Mouse (Mus musculus): Measurements from ENCODE around the gene Cytip.

Cytip gene

GRCm38 (mm10) chr2:58161813-58162212, 33.5 kb downstream of the Cytip start:
- no peak for DNase-seq (ENCODE audit: low spot score in 2 of 2)

- DNase-seq (ENCODE audit: low spot score in 2 of 2) = peak; percentile 12 to 39
These were observed 34.6 kb downstream of the Cytip start for GRCm38 (mm10) chr2:58160541-58161307.

GRCm38 (mm10) chr2:58159880-58160279, 35.5 kb downstream of the Cytip start:
- DNase-seq (ENCODE audit: low spot score in 2 of 2) = peak; percentile 65 to 66

- DNase-seq (ENCODE audit: low spot score in 2 of 2) = peak in 1 of 2 experiments; percentile 16
These were observed 36.2 kb downstream of the Cytip start for GRCm38 (mm10) chr2:58159121-58159520.

GRCm38 (mm10) chr2:58158539-58158938, 36.8 kb downstream of the Cytip start:
- DNase-seq (ENCODE audit: low spot score in 2 of 2) = no peak

GRCm38 (mm10) chr2:58158107-58158506, 37.2 kb downstream of the Cytip start:
- DNase-seq (ENCODE audit: low spot score in 2 of 2) = no peak

GRCm38 (mm10) chr2:58157466-58157865, 37.9 kb downstream of the Cytip start:
- DNase-seq (ENCODE audit: low spot score in 2 of 2) = no peak

GRCm38 (mm10) chr2:58156495-58157392, 38.6 kb downstream of the Cytip start:
- DNase-seq (ENCODE audit: low spot score in 2 of 2) = peak; percentile 22 to 62

- DNase-seq (ENCODE audit: low spot score in 2 of 2) = no peak
These were observed 39.3 kb downstream of the Cytip start for GRCm38 (mm10) chr2:58156108-58156415.

GRCm38 (mm10) chr2:58155271-58156107, 39.8 kb downstream of the Cytip start:
- peak; percentile 21 to 51 for DNase-seq (ENCODE audit: low spot score in 2 of 2)

- no peak for DNase-seq (ENCODE audit: low spot score in 2 of 2)
These were observed 40.8 kb downstream of the Cytip start for GRCm38 (mm10) chr2:58154555-58154954.

GRCm38 (mm10) chr2:58153742-58154141, 41.6 kb downstream of the Cytip start:
- no peak for DNase-seq (ENCODE audit: low spot score in 2 of 2)

- no peak for DNase-seq (ENCODE audit: low spot score in 2 of 2)
These were observed 45.3 kb downstream of the Cytip start for GRCm38 (mm10) chr2:58149983-58150405.

GRCm38 (mm10) chr2:58146572-58146971, 48.8 kb downstream of the Cytip start:
- no peak for DNase-seq (ENCODE audit: low spot score in 2 of 2)

GRCm38 (mm10) chr2:58140531-58140930, 54.8 kb downstream of the Cytip start:
- no peak for DNase-seq (ENCODE audit: low spot score in 2 of 2)

- no peak for DNase-seq (ENCODE audit: low spot score in 2 of 2)
These were observed 56.7 kb downstream of the Cytip start for GRCm38 (mm10) chr2:58138611-58139010.

- peak in 1 of 2 experiments; percentile 51 for DNase-seq (ENCODE audit: low spot score in 2 of 2)
These were observed 57.7 kb downstream of the Cytip start for GRCm38 (mm10) chr2:58137676-58138075.

GRCm38 (mm10) chr2:58136526-58136925, 58.8 kb downstream of the Cytip start:
- no peak for DNase-seq (ENCODE audit: low spot score in 2 of 2)

- DNase-seq (ENCODE audit: low spot score in 2 of 2) = no peak
These were observed 60.3 kb downstream of the Cytip start for GRCm38 (mm10) chr2:58135061-58135463.

GRCm38 (mm10) chr2:58132597-58132996, 62.7 kb downstream of the Cytip start:
- DNase-seq (ENCODE audit: low spot score in 2 of 2) = no peak

GRCm38 (mm10) chr2:58129903-58130302, 65.4 kb downstream of the Cytip start:
- no peak for DNase-seq (ENCODE audit: low spot score in 2 of 2)

- no peak for DNase-seq (ENCODE audit: low spot score in 2 of 2)
These were observed 84.2 kb downstream of the Cytip start for GRCm38 (mm10) chr2:58111105-58111504.
